Mouse (Mus musculus): ENCODE data around the gene Rpl11. TPM values are rescaled to one million over a fixed set of nuclear protein-coding genes. Genes with fewer than 3 reads are reported as not detected.
A peak's percentile ranks its signal among the peaks of the same experiment; 100 is the strongest.

Rpl11 gene
- polyA plus RNA-seq, 1 experiment, result 1,581 TPM

- no peak for TF ChIP-seq POLR2A (IDR thresholded peaks at IDR 0.05; ENCODE audit: insufficient read depth, low read length)
- TF ChIP-seq EP300 (IDR thresholded peaks at IDR 0.05; ENCODE audit: insufficient read depth, low read depth, low read length), result no peak
- TF ChIP-seq CTCF (IDR thresholded peaks at IDR 0.05; ENCODE audit: low read depth, low read length), result no peak
- H3K4me1 ChIP-seq (ENCODE audit: control insufficient read depth, insufficient read depth, low read length), result no peaks in the 10 kb centered on the region
- no peak overlapping the region for H3K4me3 ChIP-seq (ENCODE audit: low read depth, low read length)
- no peaks in the 10 kb centered on the region for H3K36me3 ChIP-seq (ENCODE audit: control insufficient read depth, insufficient read depth, low read length, poor library complexity, severe bottlenecking)
- H3K27ac ChIP-seq (ENCODE audit: insufficient read depth, low read length), result no peak overlapping the region
- no peaks in the 10 kb centered on the region for H3K9me3 ChIP-seq (replicated peaks; ENCODE audit: control insufficient read depth, insufficient read depth, low read length, poor library complexity, severe bottlenecking)
- H3K9ac ChIP-seq (ENCODE audit: low read depth, poor library complexity, severe bottlenecking), result no peak overlapping the region
- H3K27me3 ChIP-seq (ENCODE audit: control insufficient read depth, insufficient read depth, low read length, poor library complexity, severe bottlenecking), result no peaks in the 10 kb centered on the region; the same call in 1 of the 2 replicates
Observed at GRCm38 (mm10) chr4:136033231-136033630, 20.0 kb downstream of the Rpl11 start.

GRCm38 (mm10) chr4:136030968-136031909 lies 22.0 kb downstream of the Rpl11 start:
- peak; percentile 75 for TF ChIP-seq EP300 (IDR thresholded peaks at IDR 0.05; ENCODE audit: insufficient read depth, low read depth, low read length)
- no peak for TF ChIP-seq POLR2A (IDR thresholded peaks at IDR 0.05; ENCODE audit: insufficient read depth, low read length)
- TF ChIP-seq CTCF (IDR thresholded peaks at IDR 0.05; ENCODE audit: low read depth, low read length), result no peak
- no peaks in the 10 kb centered on the region for H3K4me1 ChIP-seq (ENCODE audit: control insufficient read depth, insufficient read depth, low read length)
- no peak overlapping the region for H3K9ac ChIP-seq (ENCODE audit: low read depth, poor library complexity, severe bottlenecking)
- no peaks in the 10 kb centered on the region for H3K36me3 ChIP-seq (ENCODE audit: control insufficient read depth, insufficient read depth, low read length, poor library complexity, severe bottlenecking)
- no peaks in the 10 kb centered on the region for H3K9me3 ChIP-seq (replicated peaks; ENCODE audit: control insufficient read depth, insufficient read depth, low read length, poor library complexity, severe bottlenecking)
- no peak overlapping the region for H3K27ac ChIP-seq (ENCODE audit: insufficient read depth, low read length)
- H3K27me3 ChIP-seq (ENCODE audit: control insufficient read depth, insufficient read depth, low read length, poor library complexity, severe bottlenecking), result no peaks in the 10 kb centered on the region
- H3K4me3 ChIP-seq (ENCODE audit: low read depth, low read length), result no peak overlapping the region

- Histone ChIP-seq H3K27me3 (ENCODE audit: control insufficient read depth, insufficient read depth, low read length, poor library complexity, severe bottlenecking) (no peaks in the 10 kb centered on the region), H3K4me3 (ENCODE audit: low read depth, low read length) (no peak overlapping the region), H3K36me3 (ENCODE audit: control insufficient read depth, insufficient read depth, low read length, poor library complexity, severe bottlenecking) (no peaks in the 10 kb centered on the region), H3K27ac (ENCODE audit: insufficient read depth, low read length) (no peak overlapping the region), H3K4me1 (ENCODE audit: control insufficient read depth, insufficient read depth, low read length) (no peaks in the 10 kb centered on the region), H3K9ac (ENCODE audit: low read depth, poor library complexity, severe bottlenecking) (no peak overlapping the region), H3K9me3 (replicated peaks; ENCODE audit: control insufficient read depth, insufficient read depth, low read length, poor library complexity, severe bottlenecking) (no peaks in the 10 kb centered on the region)
- TF ChIP-seq CTCF (IDR thresholded peaks at IDR 0.05; ENCODE audit: low read depth, low read length) (no peak), POLR2A (IDR thresholded peaks at IDR 0.05; ENCODE audit: insufficient read depth, low read length) (no peak), EP300 (IDR thresholded peaks at IDR 0.05; ENCODE audit: insufficient read depth, low read depth, low read length) (no peak)
Observed at GRCm38 (mm10) chr4:136028689-136029088, 24.5 kb downstream of the Rpl11 start.

DNA sequence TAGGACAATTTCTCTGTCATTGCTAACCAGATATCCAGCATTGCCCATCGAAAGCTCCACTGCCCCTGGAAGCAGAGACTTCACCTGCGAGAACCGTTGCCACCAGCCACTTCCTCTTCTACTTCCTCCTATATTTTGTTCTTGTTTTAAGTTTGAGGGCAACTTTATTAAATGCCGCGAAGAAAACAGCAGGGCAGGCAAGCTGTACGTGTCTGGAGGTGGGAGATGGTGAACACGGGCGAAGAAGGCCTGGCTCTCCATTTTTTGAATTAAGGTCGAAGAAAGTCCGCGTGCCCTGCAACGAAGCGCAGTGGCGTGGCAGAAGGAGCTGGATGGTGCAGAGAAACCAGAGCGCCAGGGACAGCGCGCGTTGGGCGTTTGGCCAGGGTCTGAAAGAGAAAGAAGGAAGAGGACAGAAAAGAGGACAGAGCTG lies 25.1 kb downstream of the Rpl11 start:
- H3K9me3 ChIP-seq (replicated peaks; ENCODE audit: control insufficient read depth, insufficient read depth, low read length, poor library complexity, severe bottlenecking), result no peaks in the 10 kb centered on the region

DNA sequence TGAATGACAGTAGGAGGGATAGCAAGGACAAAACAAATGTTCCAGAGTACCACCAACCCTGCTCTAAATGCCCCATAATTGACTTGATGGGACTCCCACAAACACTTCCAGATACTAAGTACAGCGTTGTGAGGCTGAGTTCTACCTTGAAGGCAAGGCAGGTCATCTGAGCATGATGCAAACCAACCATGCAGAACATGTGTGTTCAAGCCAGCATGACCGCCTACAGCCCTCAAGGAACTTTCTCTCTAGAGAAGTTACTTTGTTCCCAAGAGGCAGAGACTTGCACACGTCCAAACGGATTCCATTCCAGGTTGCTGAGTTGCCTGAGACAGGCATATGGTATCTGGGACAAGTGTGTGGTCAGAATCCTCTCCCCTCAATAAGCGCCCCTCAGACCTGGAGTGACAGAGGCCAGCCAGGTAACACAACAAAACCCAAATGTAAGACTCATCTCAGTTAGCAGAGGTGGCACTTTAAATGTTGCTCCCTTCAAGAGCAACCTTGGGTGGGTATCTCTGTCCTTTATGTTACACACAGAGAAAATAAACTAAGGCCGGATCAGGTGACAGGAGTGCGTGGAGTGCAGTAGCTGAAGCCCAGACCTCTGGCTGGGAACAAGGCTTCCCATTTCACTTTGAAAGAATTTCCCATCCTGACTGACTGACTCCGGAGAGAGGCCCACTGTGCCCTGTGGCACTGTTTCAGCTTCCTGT lies 25.7 kb downstream of the Rpl11 start:
- H3K9ac ChIP-seq (ENCODE audit: low read depth, poor library complexity, severe bottlenecking), result no peak overlapping the region
- H3K9me3 ChIP-seq (replicated peaks; ENCODE audit: control insufficient read depth, insufficient read depth, low read length, poor library complexity, severe bottlenecking), result no peaks in the 10 kb centered on the region
- no peak overlapping the region for H3K27ac ChIP-seq (ENCODE audit: insufficient read depth, low read length)
- H3K27me3 ChIP-seq (ENCODE audit: control insufficient read depth, insufficient read depth, low read length, poor library complexity, severe bottlenecking), result no peaks in the 10 kb centered on the region
- H3K4me3 ChIP-seq (ENCODE audit: low read depth, low read length), result no peak overlapping the region
- no peaks in the 10 kb centered on the region for H3K36me3 ChIP-seq (ENCODE audit: control insufficient read depth, insufficient read depth, low read length, poor library complexity, severe bottlenecking)
- no peak for TF ChIP-seq CTCF (IDR thresholded peaks at IDR 0.05; ENCODE audit: low read depth, low read length)
- TF ChIP-seq EP300 (IDR thresholded peaks at IDR 0.05; ENCODE audit: insufficient read depth, low read depth, low read length), result no peak
- TF ChIP-seq POLR2A (IDR thresholded peaks at IDR 0.05; ENCODE audit: insufficient read depth, low read length), result no peak
- H3K4me1 ChIP-seq (ENCODE audit: control insufficient read depth, insufficient read depth, low read length), result no peaks in the 10 kb centered on the region

More for the DNA sequence above, 25.1 kb downstream of the Rpl11 start:
- TF ChIP-seq POLR2A (IDR thresholded peaks at IDR 0.05; ENCODE audit: insufficient read depth, low read length) (no peak), EP300 (IDR thresholded peaks at IDR 0.05; ENCODE audit: insufficient read depth, low read depth, low read length) (no peak), CTCF (IDR thresholded peaks at IDR 0.05; ENCODE audit: low read depth, low read length) (no peak)
- Histone ChIP-seq H3K36me3 (ENCODE audit: control insufficient read depth, insufficient read depth, low read length, poor library complexity, severe bottlenecking) (no peaks in the 10 kb centered on the region), H3K27ac (ENCODE audit: insufficient read depth, low read length) (no peak overlapping the region), H3K4me3 (ENCODE audit: low read depth, low read length) (no peak overlapping the region), H3K4me1 (ENCODE audit: control insufficient read depth, insufficient read depth, low read length) (no peaks in the 10 kb centered on the region), H3K27me3 (ENCODE audit: control insufficient read depth, insufficient read depth, low read length, poor library complexity, severe bottlenecking) (no peaks in the 10 kb centered on the region), H3K9ac (ENCODE audit: low read depth, poor library complexity, severe bottlenecking) (no peak overlapping the region)

Data from ES-Bruce4 (cell line).